Mouse (Mus musculus) adrenal gland, postnatal 4 days (tissue): ENCODE measurements around the gene Cfap54. TPM values are rescaled to one million over a fixed set of nuclear protein-coding genes. Genes with fewer than 3 reads are reported as not detected.

ENCODE experiments used
- DNase-seq, 2 experiments: peaks; one replicate each; pipeline ENCODE4 v3.0.0; 2021 to 2022; ENCODE audit warnings: low spot score in 2 of 2, mixed read lengths in 2 of 2
- total RNA-seq, 2 experiments: library from RNA; stranded (reverse); gene quantifications; 2 replicates each; pipeline ENCODE4 v1.2.3; 2021

Gene Cfap54
- total RNA-seq, 2 experiments from 2014 or later, result 7.3 TPM

- DNase-seq, result no peak
Observed at GRCm38 (mm10) chr10:92790247-92790646, 291.2 kb downstream of the Cfap54 start.

- DNase-seq, result no peak
Observed at GRCm38 (mm10) chr10:92788410-92789096, 292.9 kb downstream of the Cfap54 start.

GRCm38 (mm10) chr10:92782691-92783090, 298.7 kb downstream of the Cfap54 start:
- no peak for DNase-seq

- DNase-seq, result no peak
Observed at GRCm38 (mm10) chr10:92754359-92754758, 327.1 kb downstream of the Cfap54 start.

GRCm38 (mm10) chr10:92730339-92730738, 351.1 kb downstream of the Cfap54 start:
- DNase-seq, result no peak

GRCm38 (mm10) chr10:92728723-92729122, 352.7 kb downstream of the Cfap54 start:
- DNase-seq, result no peak

Other genes with a start within 250 kb of the Cfap54 start
- 10 to 100 TPM; 30.5 to 33.1 TPM for gene Cdk17, start 79.3 kb upstream of the Cfap54 start, total RNA-seq
- gene Elk3, start 229.5 kb upstream of the Cfap54 start, total RNA-seq, result 10 to 100 TPM; 71.3 to 72.3 TPM